Mouse (Mus musculus): ENCODE data around the gene Ramp2. TPM values are rescaled to one million over a fixed set of nuclear protein-coding genes. Genes with fewer than 3 reads are reported as not detected.

The Ramp2 gene
- polyA plus RNA-seq, 1 experiment from 2014 or later, result 73.4 TPM

DNA sequence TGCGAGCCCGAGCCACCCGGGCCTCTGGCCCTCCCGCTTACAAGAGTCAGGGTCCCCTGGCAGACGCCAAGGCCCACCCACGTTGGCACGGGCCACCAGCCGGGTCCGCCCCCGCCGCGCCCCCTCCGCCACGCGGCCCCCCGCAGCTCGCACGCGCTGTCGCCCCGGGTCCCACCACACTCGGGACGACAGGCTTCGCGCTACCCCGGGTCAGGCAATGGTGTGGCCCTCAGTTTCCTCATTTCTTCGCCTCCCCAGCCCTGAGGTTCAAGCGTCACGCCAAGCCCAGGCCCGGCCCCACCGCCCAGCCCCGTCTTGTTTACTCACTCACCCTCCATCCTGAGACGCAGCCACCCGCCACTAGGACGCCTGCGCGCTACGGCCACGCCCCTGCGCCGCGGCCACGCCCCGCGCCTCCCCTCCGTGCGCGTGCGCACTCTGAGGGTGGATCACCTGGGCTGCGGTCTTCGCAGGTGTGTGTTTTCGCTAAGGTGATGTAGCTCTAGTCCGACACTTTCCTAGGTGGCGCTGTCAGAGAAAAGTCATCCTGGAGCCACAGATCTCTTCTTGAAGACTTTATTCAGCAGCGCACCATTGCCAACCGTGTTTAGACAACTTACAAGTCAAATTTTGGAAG lies 19.6 kb upstream of the Ramp2 start, which contains the start of gene Ezh1:
Gene Ezh1 (minus strand): TSS at position 399 of the 637 bp plus-strand sequence.
- 2% methylated on average over 56 of the region's 56 CpGs for WGBS
- H3K27ac ChIP-seq, result no peak within 1 kb of the TSS

DNA sequence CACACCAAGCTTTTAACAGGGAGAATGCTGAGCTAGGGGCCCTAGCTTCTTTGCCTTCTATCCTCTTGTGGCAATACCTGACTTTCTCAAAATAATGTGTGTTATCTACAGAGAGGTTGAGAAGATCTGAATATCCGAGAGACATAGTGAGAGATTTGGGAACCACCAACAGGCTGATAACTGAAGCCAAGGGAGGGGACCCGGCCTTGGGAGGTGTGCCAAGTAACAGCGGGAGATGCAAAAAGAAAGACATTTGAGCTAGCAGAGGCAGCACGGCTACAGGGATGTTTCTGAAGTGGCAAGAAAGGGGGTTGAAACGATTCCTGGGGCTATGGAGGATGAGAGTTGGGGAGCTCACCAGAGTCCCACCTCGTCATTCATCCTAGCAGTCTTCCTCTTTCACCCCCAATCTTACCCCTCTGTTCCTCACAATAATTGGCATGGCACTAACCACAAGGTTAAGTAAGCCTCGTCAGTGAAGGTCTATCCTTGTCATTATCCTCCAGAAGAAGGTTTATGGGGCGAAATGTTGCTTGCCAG lies 16.4 kb upstream of the Ramp2 start:
- Histone ChIP-seq H3K9me3 (no peaks in the 10 kb centered on the region), H3K27me3 (replicated peaks) (no peaks in the 10 kb centered on the region), H3K36me3 (no peaks in the 10 kb centered on the region), H3K4me2 (replicated peaks) (no peak overlapping the region), H3K4me3 (no peak overlapping the region), H3K27ac (no peak overlapping the region), H3K4me1 (peaks cover 18% of the 10 kb centered on the region; the same call in 1 of the 2 replicates), H3K9ac (no peak overlapping the region)
- 33% methylated on average over 8 of the region's 8 CpGs for WGBS
- no peak for ATAC-seq (ENCODE audit: low FRiP score, low read depth)

More for the DNA sequence above, 19.6 kb upstream of the Ramp2 start, which contains the start of gene Ezh1:
- H3K4me1 ChIP-seq, result peaks cover 17% of the 10 kb centered on the region; the same call in 1 of the 2 replicates
- H3K27me3 ChIP-seq (replicated peaks), result no peaks in the 10 kb centered on the region
- peak; percentile 83 for ATAC-seq (ENCODE audit: low FRiP score, low read depth)
- H3K4me3 ChIP-seq, result peak within 1 kb of the TSS; percentile 81
- no peaks in the 10 kb centered on the region for H3K36me3 ChIP-seq
- peak within 1 kb of the TSS; percentile 85 for H3K9ac ChIP-seq
- peak within 1 kb of the TSS; percentile 97 for H3K4me2 ChIP-seq (replicated peaks)
- no peaks in the 10 kb centered on the region for H3K9me3 ChIP-seq

DNA sequence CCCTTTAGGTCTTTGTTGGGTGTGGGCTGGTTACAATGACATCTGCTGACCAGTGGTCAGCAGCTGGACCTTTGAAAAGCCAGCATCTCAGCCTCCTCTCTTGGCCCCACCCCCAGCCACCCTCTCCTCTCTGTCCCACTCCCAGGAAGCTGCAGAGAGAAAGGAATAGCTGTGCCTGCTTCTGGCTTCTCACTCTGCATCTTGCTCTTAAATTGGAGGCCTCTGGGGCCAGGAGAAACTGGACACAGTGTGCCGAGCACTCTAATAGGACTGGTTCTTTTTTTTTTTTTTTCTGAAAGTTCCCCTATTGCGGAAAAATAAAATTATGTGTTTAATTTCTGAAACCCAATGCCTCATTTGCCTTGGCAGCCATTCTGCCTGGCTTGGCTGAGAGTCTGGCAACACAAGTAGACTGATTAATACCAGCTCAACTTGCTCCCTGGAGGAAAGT lies 15.7 kb upstream of the Ramp2 start:
- H3K9me3 ChIP-seq, result no peaks in the 10 kb centered on the region
- ATAC-seq (ENCODE audit: low FRiP score, low read depth), result no peak
- no peak overlapping the region for H3K4me2 ChIP-seq (replicated peaks)
- H3K36me3 ChIP-seq, result no peaks in the 10 kb centered on the region
- H3K27me3 ChIP-seq (replicated peaks), result no peaks in the 10 kb centered on the region
- 36% methylated on average over 2 of the region's 2 CpGs for WGBS
- peaks cover 18% of the 10 kb centered on the region; the same call in 1 of the 2 replicates for H3K4me1 ChIP-seq
- H3K4me3 ChIP-seq, result no peak overlapping the region
- no peak overlapping the region for H3K9ac ChIP-seq
- no peak overlapping the region for H3K27ac ChIP-seq

DNA sequence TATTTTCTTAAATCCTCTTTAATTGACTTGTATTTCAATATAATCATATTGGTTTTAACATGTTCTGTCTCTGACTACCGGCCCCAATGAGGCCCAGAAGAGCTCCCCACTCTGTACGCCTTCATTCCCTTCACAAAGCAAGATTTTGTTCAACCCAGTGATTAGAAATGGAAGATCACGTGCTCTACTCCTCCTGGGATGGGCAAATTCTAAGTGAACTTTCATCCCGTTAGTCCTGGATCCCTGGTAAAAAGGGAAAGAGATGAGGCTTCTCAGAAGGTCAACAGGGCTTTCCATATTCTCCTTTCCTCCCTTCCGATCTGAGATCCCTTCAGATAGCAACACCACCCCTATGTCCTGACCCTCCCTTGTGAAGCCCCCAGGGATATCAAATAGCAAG lies 15.3 kb upstream of the Ramp2 start:
- H3K4me1 ChIP-seq, result peaks cover 14% of the 10 kb centered on the region; the same call in 1 of the 2 replicates
- peak overlapping the region; percentile 40 for H3K4me2 ChIP-seq (replicated peaks)
- H3K9me3 ChIP-seq, result no peaks in the 10 kb centered on the region
- WGBS, result 28% methylated on average over 5 of the region's 5 CpGs
- H3K36me3 ChIP-seq, result no peaks in the 10 kb centered on the region
- H3K9ac ChIP-seq, result 0 out of 2 replicates have a peak overlapping the region, but pooled peaks have one; percentile 18
- H3K4me3 ChIP-seq, result no peak overlapping the region
- H3K27me3 ChIP-seq (replicated peaks), result no peaks in the 10 kb centered on the region
- H3K27ac ChIP-seq, result peak overlapping the region; percentile 18; the same call in 1 of the 2 replicates
- no peak for ATAC-seq (ENCODE audit: low FRiP score, low read depth)

DNA sequence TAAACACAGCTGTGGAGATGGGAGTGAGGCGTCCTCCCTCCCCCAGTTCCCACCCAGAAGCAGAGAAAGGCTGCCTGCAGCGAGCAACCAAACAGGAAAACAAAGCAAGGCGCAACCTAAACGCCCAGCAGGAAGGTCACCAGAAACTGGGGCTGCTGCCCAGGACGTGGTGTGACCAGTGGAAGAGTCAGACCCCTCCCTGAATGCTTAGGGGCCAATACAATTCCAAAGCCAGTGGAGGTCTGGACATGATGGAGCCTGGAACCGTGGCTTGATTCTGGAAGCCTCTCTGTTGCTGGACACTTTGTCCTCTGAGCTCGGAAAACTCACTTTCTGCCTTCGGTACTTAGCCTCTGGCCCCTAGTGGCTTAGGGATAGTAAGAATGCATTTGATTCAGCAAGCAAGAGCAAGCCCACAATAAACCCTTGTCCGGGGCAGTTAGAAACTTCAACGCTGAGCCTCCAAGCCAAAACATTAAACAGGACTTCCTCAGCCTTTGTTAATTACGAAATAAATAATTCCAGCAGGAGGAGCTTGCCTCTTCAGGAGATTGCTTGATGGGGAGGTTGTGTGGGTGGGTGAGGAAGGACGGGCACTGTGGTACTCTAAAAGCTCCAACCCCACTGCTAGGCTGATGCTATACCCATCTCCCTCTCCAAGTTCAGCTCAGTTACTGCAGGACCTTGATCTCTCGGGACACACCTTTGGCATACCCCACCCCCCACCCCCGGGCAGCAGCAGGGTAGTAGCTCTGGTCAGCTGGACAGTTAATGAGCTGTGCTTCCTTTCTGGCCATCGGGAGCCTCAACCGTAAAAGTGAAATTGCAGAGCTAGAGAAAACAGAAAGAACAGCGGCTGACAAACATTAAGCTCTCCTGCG lies 14.6 kb upstream of the Ramp2 start:
- H3K4me2 ChIP-seq (replicated peaks), result peak overlapping the region; percentile 40
- WGBS, result 7% methylated on average over 18 of the region's 18 CpGs
- ATAC-seq (ENCODE audit: low FRiP score, low read depth), result no peak
- H3K27me3 ChIP-seq (replicated peaks), result no peaks in the 10 kb centered on the region
- H3K9ac ChIP-seq, result 0 out of 2 replicates have a peak overlapping the region, but pooled peaks have one; percentile 18
- peaks cover 9% of the 10 kb centered on the region; the same call in 1 of the 2 replicates for H3K4me1 ChIP-seq
- H3K36me3 ChIP-seq, result no peaks in the 10 kb centered on the region
- H3K27ac ChIP-seq, result peak overlapping the region; percentile 18; the same call in 1 of the 2 replicates
- H3K9me3 ChIP-seq, result no peaks in the 10 kb centered on the region
- no peak overlapping the region for H3K4me3 ChIP-seq

DNA sequence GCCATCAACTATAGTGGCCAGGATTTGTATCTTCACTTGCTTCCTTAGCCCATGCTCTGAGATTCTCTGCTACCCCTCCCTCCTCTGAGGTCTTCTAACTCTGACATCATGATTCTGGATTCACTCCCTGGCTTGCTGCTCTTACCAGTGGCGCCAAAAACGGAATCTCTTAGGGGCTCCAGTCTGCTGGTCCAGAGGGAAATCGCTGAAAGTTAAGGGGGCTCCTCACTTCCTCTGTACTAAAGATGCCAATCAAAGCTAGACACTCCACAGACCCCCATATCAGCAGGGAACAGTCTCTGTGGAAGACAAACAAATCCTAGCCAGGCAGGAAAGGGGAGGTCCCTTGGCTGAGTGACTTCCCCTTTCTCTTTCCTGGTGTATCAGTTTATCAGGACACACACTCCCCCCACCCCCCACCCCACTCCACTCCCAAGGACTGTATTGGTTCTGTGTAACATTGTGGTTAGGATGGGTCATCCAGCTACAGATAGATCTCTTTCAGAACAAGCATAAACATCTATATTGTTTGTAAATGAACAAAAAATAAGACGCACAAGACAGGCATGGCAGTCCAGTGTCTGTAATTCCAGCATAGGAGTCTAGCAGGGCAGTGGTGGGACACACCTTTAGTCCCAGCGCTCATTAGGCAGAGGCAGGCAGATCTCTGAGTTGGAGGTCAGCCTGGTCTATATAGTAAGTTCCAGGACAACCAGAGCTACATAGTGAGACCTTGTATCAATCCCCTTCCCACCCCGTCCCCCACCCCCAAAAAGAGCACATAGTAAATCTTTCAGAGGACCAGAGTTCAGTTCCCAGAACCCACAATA lies 13.6 kb upstream of the Ramp2 start:
- no peak overlapping the region for H3K27ac ChIP-seq

DNA sequence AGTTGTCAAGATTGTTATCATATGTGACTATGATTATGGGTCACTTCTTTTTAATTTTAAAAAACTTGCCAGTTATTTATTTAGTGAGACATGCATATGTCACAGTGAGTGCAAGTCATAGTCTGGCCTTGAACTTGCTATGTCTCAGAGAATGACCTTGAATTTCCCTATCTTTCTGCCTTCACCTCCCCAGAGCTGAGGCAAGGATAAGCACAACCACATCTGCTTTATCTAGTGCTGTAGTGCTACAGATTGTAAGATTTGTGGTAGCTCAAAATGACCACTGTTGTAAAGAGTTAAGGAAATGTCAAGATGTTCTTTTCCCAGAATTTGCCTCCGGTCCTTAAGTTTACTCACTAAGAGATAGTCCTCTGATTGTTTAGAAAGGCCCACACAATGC lies 12.6 kb upstream of the Ramp2 start:
- Histone ChIP-seq H3K4me3 (no peak overlapping the region), H3K4me2 (replicated peaks) (no peak overlapping the region), H3K9me3 (no peaks in the 10 kb centered on the region), H3K36me3 (no peaks in the 10 kb centered on the region), H3K27ac (no peak overlapping the region), H3K4me1 (peaks cover 6% of the 10 kb centered on the region; the same call in 1 of the 2 replicates), H3K9ac (no peak overlapping the region), H3K27me3 (replicated peaks) (no peaks in the 10 kb centered on the region)
- whole genome bisulfite sequencing, result 85% methylated on average over 1 of the region's 1 CpGs
- no peak for ATAC-seq (ENCODE audit: low FRiP score, low read depth)

More for the DNA sequence above, 13.6 kb upstream of the Ramp2 start:
- 60% methylated on average over 6 of the region's 6 CpGs for WGBS
- Histone ChIP-seq H3K27me3 (replicated peaks) (no peaks in the 10 kb centered on the region), H3K9me3 (no peaks in the 10 kb centered on the region), H3K4me2 (replicated peaks) (peak overlapping the region; percentile 40; the same call in 1 of the 2 replicates), H3K4me3 (no peak overlapping the region), H3K4me1 (peaks cover 6% of the 10 kb centered on the region; the same call in 1 of the 2 replicates), H3K9ac (no peak overlapping the region), H3K36me3 (no peaks in the 10 kb centered on the region)
- ATAC-seq (ENCODE audit: low FRiP score, low read depth), result no peak

DNA sequence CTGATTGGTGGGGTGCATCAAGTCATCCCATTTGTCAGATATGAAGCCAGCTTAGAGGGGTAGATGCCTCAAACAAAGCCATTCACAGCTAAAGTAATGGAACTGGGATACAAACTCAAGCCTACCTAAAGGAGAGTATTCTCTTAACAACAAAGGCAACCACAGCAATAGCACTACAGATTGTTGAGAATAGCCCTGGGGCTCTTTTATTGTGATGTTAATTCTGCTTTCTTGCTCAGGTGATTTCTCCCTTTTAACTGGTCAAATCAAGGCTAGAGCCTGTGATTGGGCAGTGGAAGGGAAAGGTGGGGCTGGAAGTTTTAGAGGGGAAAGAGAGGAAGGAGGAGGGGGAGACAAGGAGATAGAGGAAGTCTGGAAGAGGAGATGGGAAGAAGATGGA lies 11.7 kb upstream of the Ramp2 start:
- H3K9ac ChIP-seq, result no peak overlapping the region
- H3K4me1 ChIP-seq, result peaks cover 6% of the 10 kb centered on the region; the same call in 1 of the 2 replicates
- H3K27ac ChIP-seq, result no peak overlapping the region
- H3K36me3 ChIP-seq, result no peaks in the 10 kb centered on the region
- no peaks in the 10 kb centered on the region for H3K9me3 ChIP-seq
- no peak overlapping the region for H3K4me3 ChIP-seq
- no peaks in the 10 kb centered on the region for H3K27me3 ChIP-seq (replicated peaks)
- no peak for ATAC-seq (ENCODE audit: low FRiP score, low read depth)
- H3K4me2 ChIP-seq (replicated peaks), result no peak overlapping the region

DNA sequence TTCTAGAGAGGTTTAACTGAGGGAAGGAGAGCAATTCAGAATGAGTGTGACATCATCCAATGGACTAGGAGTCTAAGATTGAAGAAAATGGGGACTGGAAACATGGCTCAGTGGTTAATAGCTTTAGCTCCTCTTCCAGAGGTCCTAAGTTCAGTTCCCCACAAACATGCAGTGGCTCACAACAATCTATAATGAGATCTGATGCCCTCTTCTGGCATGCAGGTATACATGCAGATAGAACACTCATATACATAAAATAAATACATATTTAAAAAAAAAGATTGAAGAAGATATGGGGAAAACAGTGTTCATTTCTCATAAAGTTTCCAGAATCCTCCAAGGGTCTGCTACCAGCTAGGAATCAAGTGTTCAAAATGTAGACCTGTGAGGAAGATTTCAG lies 10.4 kb upstream of the Ramp2 start:
- Histone ChIP-seq H3K36me3 (no peaks in the 10 kb centered on the region), H3K4me2 (replicated peaks) (no peak overlapping the region), H3K27ac (no peak overlapping the region), H3K4me3 (no peak overlapping the region), H3K9ac (no peak overlapping the region), H3K27me3 (replicated peaks) (no peaks in the 10 kb centered on the region), H3K4me1 (peaks cover 6% of the 10 kb centered on the region; the same call in 1 of the 2 replicates), H3K9me3 (no peaks in the 10 kb centered on the region)
- no peak for ATAC-seq (ENCODE audit: low FRiP score, low read depth)

DNA sequence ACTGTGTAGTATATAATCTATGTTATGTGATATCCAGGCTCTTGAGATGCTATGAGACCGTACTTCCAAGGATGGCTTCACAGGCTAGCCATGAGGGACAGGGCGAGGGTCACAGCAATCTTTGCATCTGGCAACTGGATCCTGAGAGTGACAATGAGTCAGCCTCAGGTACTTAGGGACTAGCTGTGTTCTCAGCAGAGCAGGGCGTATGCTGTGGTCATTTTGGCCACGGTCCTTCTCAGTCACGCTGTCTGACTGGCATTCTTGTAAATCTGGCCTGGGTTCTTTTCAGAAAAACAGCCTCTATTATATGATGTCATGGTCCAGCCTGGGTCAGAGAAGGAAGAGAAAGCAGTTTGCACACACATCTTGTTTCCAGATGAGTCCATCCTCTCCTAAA lies 9.0 kb upstream of the Ramp2 start:
- Histone ChIP-seq H3K4me3 (no peak overlapping the region), H3K4me2 (replicated peaks) (no peak overlapping the region), H3K4me1 (no peaks in the 10 kb centered on the region), H3K27ac (no peak overlapping the region), H3K9ac (no peak overlapping the region), H3K27me3 (replicated peaks) (no peaks in the 10 kb centered on the region), H3K36me3 (no peaks in the 10 kb centered on the region), H3K9me3 (no peaks in the 10 kb centered on the region)
- WGBS, result 91% methylated on average over 5 of the region's 5 CpGs
- no peak for ATAC-seq (ENCODE audit: low FRiP score, low read depth)

DNA sequence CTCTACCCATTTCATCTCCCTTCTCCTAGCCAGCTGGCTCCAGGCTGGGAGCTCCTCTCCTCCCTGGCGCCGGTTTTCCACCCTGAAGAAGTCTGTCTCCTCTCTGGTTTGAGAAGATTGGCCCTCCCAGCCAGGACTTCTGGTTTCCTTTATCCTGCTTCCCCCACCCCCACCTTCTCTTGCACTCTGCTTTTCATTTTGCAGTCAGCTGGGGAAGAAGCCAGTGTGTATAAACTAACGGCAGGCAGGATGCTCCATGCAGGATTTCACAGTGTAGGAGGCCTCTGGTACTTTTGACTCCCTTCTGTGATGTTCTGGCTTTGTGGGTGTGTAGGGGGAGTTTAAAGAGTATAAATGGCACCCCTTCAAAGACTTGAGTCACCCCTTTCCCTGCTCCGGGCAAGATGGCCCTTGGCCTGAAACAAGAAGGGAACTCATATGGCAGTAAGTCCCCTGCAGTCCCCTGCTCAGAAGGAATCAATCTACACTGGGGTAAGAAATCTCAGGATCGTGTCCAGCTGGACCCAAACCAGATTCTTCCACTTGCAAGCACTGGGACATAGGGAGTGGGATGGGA lies 7.7 kb upstream of the Ramp2 start:
- Histone ChIP-seq H3K27me3 (replicated peaks) (no peaks in the 10 kb centered on the region), H3K9ac (0 out of 2 replicates have a peak overlapping the region, but pooled peaks have one; percentile 3), H3K36me3 (no peaks in the 10 kb centered on the region), H3K9me3 (no peaks in the 10 kb centered on the region), H3K4me3 (no peak overlapping the region), H3K4me1 (no peaks in the 10 kb centered on the region), H3K27ac (no peak overlapping the region), H3K4me2 (replicated peaks) (no peak overlapping the region)
- ATAC-seq (ENCODE audit: low FRiP score, low read depth), result no peak
- WGBS, result 68% methylated on average over 5 of the region's 5 CpGs
